Mouse (Mus musculus) heart, embryonic 11.5 days (tissue): ENCODE measurements at regions not wholly inside any gene's neighbourhood (a gene's known extent, or its start where the extent isn't known, plus 50 kb on each side); places are given as distances from the start of the nearest gene placed in this dataset.

Source experiments
- ATAC-seq: fragments of 200-750 bp; cut with Nextera tagmentation; replicated peaks from 2 replicates; pipeline ENCODE4 v1.8.0; 2017; ENCODE audit warnings: moderate library complexity; ENCODE audit not compliant: insufficient number of reproducible peaks, low FRiP score, low TSS enrichment
- H3K27ac ChIP-seq: fragments of 300-500 bp; sonication (generic); 2 replicates; pipeline ENCODE4 v1.5.1; 2014; ENCODE audit warnings: mild to moderate bottlenecking, low read depth, low read length
- H3K27me3 ChIP-seq: fragments of 300-500 bp; sonication (generic); 2 replicates; pipeline ENCODE4 v1.6.1; 2014; ENCODE audit warnings: mild to moderate bottlenecking, low read length, mixed read lengths; ENCODE audit not compliant: control insufficient read depth, insufficient read depth
- H3K36me3 ChIP-seq: fragments of 300-500 bp; sonication (generic); 2 replicates; pipeline ENCODE4 v1.6.1; 2014; ENCODE audit warnings: mild to moderate bottlenecking, low read length, moderate library complexity, mixed read lengths; ENCODE audit not compliant: control insufficient read depth, insufficient read depth
- H3K4me1 ChIP-seq: fragments of 300-500 bp; sonication (generic); 2 replicates; pipeline ENCODE4 v1.6.1; 2014; ENCODE audit warnings: low read length; ENCODE audit not compliant: control insufficient read depth, insufficient read depth
- H3K4me2 ChIP-seq: fragments of 300-500 bp; sonication (generic); 2 replicates; pipeline ENCODE4 v1.6.1; 2014; ENCODE audit warnings: mild to moderate bottlenecking, moderate library complexity
- H3K4me3 ChIP-seq: fragments of 300-500 bp; sonication (generic); 2 replicates; pipeline ENCODE4 v1.5.1; 2014; ENCODE audit warnings: low read depth, low read length
- H3K9ac ChIP-seq: fragments of 300-500 bp; sonication (generic); 2 replicates; pipeline ENCODE4 v1.6.1; 2014; ENCODE audit warnings: mild to moderate bottlenecking, low read depth, low read length, moderate library complexity
- H3K9me3 ChIP-seq: fragments of 300-500 bp; sonication (generic); replicated peaks from 2 replicates; pipeline ENCODE4 v1.6.1; 2016; ENCODE audit warnings: low read length; ENCODE audit not compliant: control insufficient read depth
- WGBS: fragments of 180-500 bp; shearing (Covaris S2); extraction: QIAGEN DNeasy Blood & Tissue Kit; methylation state at CpG from one replicate; pipeline ENCODE4 v1.1.7; 2014; ENCODE audit not compliant: insufficient replicate concordance; 5-methylcytosine and 5-hydroxymethylcytosine counted together

DNA sequence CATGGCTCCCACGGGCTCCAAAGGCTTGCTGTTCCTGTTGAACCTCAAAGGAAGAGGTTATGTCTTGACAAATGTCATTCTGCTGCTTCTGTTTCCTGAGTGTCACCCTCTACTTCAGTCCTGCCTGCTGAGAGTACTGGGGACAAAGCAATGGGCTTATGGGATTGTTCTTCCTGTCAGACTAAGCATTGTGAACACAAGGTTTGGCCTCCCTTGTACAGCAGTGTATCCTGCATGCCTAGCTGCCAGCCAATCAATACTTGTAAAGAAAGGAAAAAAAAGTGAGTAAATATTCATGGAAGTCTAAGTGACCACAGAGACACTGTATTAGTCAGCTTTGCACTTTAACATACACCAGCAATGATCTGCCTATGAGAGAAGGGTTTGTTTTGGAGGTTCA, 128.3 kb upstream of the Kit start:
- ATAC-seq = no peak
- Histone ChIP-seq H3K4me2 (no peak overlapping the region), H3K4me1 (peaks cover 4% of the 10 kb centered on the region), H3K36me3 (no peaks in the 10 kb centered on the region), H3K9me3 (no peaks in the 10 kb centered on the region), H3K9ac (no peak overlapping the region), H3K27ac (no peak overlapping the region), H3K4me3 (no peak overlapping the region), H3K27me3 (peaks cover 11% of the 10 kb centered on the region; the same call in 1 of the 2 replicates)
- 52% methylated on average over 1 of the region's 1 CpGs for WGBS

DNA sequence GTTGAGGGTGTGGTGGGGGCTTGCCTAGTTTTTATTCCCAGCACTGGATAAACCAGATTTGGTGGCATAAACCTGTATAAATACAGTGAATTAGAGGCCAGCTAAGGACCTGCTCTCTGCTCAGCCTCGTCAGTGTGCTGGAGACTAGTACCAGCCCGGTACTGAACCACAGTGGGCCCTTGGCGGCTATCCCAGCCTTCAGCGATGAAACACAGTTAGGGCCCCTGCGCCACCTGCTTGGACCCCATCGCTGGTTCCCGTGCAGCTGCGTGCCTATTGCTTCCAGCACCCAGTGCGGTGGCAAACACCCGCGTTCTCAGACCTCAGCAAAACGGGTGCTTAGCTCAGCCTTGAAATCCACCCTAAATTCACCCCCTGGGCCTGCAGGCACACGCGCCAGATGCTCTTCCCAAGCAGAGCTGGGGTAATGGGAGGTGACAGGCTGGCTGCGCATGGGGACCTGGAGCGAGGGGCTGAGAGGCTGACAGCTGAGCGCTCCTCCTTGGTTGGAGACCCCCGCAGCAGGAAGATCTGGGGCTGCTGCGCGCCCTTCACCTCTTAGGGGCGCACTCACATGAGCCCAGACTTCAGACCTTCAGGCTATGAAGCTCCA, 124.7 kb upstream of the Kit start:
- peaks cover 11% of the 10 kb centered on the region; the same call in 1 of the 2 replicates for H3K27me3 ChIP-seq
- 48% methylated on average over 21 of the region's 21 CpGs for WGBS
- no peak overlapping the region for H3K4me3 ChIP-seq
- peaks cover 4% of the 10 kb centered on the region for H3K4me1 ChIP-seq
- H3K4me2 ChIP-seq = peak overlapping the region; percentile 52
- H3K9ac ChIP-seq = no peak overlapping the region
- H3K36me3 ChIP-seq = no peaks in the 10 kb centered on the region
- ATAC-seq = no peak
- H3K9me3 ChIP-seq = no peaks in the 10 kb centered on the region
- H3K27ac ChIP-seq = no peak overlapping the region

DNA sequence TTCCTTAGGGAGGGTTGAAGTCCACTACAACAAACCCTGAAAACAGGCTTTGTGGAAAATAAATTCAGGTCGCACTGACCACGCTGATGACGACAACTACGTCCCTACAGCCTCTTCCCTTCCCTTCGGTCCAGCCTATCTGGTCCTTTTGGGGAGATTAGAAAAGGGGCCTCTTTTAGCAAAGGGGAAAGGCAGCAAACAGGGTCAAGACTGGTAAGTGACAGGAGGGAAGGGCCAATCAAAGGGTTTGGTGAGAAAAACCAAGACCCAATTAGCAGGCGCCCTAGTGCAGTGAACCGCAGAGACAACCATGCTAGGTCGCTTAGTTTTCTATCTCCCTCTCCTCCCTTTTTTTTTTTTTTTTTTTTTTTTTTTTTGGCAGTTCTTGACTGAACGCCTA, 124.2 kb upstream of the Kit start:
- no peaks in the 10 kb centered on the region for H3K9me3 ChIP-seq
- no peak overlapping the region for H3K27ac ChIP-seq
- peaks cover 4% of the 10 kb centered on the region for H3K4me1 ChIP-seq
- WGBS = 49% methylated on average over 9 of the region's 9 CpGs
- H3K27me3 ChIP-seq = peaks cover 11% of the 10 kb centered on the region; the same call in 1 of the 2 replicates
- ATAC-seq = no peak
- peak overlapping the region; percentile 52 for H3K4me2 ChIP-seq
- H3K9ac ChIP-seq = no peak overlapping the region
- H3K4me3 ChIP-seq = no peak overlapping the region
- no peaks in the 10 kb centered on the region for H3K36me3 ChIP-seq

DNA sequence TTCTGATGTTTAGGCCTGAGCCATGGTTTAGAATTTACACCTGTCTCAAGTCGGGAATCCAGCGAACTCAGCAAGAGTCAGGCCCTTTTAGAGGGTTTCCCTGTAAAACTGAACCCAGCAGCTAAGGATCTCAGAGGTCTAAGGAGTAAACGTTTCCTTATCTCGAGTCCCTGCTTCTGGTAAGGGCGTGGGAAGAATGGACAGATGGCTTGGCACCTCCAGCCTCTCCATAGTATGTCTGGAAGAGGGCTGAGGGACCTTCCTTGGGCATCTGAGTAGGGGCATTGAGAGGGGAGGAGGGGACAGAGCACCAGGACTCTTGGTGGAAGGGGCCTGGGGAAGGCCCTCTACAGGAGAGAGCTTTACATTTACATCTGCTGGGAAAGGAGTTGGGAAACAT, 123.6 kb upstream of the Kit start:
- no peaks in the 10 kb centered on the region for H3K36me3 ChIP-seq
- no peak overlapping the region for H3K27ac ChIP-seq
- 36% methylated on average over 5 of the region's 5 CpGs for WGBS
- no peaks in the 10 kb centered on the region for H3K9me3 ChIP-seq
- no peak for ATAC-seq
- H3K4me3 ChIP-seq = no peak overlapping the region
- peaks cover 11% of the 10 kb centered on the region; the same call in 1 of the 2 replicates for H3K27me3 ChIP-seq
- peaks cover 4% of the 10 kb centered on the region for H3K4me1 ChIP-seq
- no peak overlapping the region for H3K9ac ChIP-seq
- H3K4me2 ChIP-seq = peak overlapping the region; percentile 52; the same call in 1 of the 2 replicates

DNA sequence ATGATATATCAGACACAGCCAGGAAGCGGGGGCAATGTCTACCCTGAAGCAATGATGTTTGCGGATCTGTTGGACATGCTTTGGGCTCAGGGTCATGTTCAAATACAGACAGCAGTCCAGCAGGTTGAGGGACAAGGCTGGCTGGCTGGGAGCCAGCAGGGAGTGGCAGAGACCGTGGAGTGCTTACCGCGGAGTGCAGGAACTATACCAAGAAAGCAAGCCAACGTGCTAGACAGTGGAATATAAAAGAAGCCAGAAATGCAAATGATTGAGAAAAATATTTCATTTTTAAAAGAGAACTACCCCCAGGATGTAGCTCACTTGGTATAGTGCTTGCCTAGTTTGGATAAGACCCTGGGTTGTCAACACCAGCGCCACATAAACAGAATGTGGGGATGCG, 123.0 kb upstream of the Kit start:
- H3K4me3 ChIP-seq = no peak overlapping the region
- H3K4me1 ChIP-seq = peaks cover 4% of the 10 kb centered on the region
- H3K27ac ChIP-seq = no peak overlapping the region
- no peaks in the 10 kb centered on the region for H3K9me3 ChIP-seq
- H3K36me3 ChIP-seq = no peaks in the 10 kb centered on the region
- no peak overlapping the region for H3K4me2 ChIP-seq
- peaks cover 11% of the 10 kb centered on the region; the same call in 1 of the 2 replicates for H3K27me3 ChIP-seq
- ATAC-seq = no peak
- WGBS = 74% methylated on average over 8 of the region's 8 CpGs
- H3K9ac ChIP-seq = no peak overlapping the region

DNA sequence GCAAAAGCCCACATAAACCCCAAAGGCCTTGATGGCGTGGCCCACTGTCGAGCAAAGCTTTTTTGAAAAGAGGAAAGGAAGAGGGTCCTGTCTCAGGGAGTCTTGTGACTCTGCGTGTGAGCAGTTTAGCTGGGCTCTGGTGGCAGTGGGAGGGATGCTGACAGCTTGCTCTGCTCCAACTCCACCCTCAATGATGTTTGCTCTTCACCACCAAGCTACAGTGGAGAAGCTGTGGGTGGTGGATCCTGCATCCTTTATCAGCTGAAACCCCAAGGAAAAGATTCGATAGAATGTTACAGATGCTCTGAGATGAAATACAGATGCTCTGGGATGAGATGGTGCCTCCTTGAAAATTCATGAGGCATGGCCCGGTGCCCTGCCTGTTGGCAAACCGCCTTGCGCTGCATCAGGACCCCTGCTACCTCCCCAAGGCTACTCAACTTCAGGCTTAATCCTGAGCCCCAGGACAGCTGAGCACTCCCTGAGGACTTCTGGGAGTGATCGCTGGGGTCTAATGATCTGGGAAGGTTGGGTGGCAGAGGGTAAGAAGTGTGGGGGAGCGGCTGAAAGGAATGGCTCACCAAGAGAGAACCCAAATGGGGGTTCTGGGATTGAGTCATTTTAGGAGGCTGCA, 120.8 kb upstream of the Kit start:
- H3K4me1 ChIP-seq = peaks cover 4% of the 10 kb centered on the region
- WGBS = 76% methylated on average over 9 of the region's 9 CpGs
- no peak for ATAC-seq
- H3K4me3 ChIP-seq = no peak overlapping the region
- H3K27ac ChIP-seq = no peak overlapping the region
- H3K9ac ChIP-seq = no peak overlapping the region
- no peak overlapping the region for H3K4me2 ChIP-seq
- peaks cover 9% of the 10 kb centered on the region; the same call in 1 of the 2 replicates for H3K27me3 ChIP-seq
- no peaks in the 10 kb centered on the region for H3K36me3 ChIP-seq
- H3K9me3 ChIP-seq = no peaks in the 10 kb centered on the region

DNA sequence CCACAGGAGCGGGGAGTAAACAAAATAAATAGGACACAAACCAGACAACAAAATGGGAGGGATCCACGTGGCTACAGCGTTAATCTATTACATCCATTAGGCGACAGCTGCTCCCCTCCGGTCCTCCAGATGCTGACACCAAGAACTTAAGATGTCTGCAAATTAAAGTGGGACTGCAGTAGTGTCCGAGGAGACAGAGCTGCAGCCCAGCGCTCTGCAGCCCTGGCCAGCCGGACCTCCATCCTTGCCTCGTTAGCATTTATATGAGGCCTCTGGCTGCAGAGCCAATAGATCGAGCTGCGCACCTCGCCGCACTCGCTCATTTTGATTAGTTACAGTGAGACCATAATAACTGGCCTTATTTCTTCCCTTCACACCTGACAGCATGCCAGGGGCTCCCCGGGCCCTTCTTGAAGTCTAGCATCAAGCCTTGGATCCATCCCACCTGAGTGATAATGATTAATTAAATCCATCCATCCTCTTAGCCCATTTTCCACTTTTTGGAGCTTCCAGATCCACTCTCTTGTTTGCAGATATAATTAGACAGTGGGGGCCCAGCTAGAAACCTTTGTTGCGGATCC, 119.7 kb upstream of the Kit start:
- Histone ChIP-seq H3K4me2 (no peak overlapping the region), H3K4me3 (no peak overlapping the region), H3K36me3 (no peaks in the 10 kb centered on the region), H3K9me3 (no peaks in the 10 kb centered on the region), H3K9ac (no peak overlapping the region), H3K27me3 (0 out of 2 replicates have a peak, but pooled peaks cover 3% of the 10 kb centered on the region), H3K4me1 (peaks cover 6% of the 10 kb centered on the region), H3K27ac (no peak overlapping the region)
- no peak for ATAC-seq
- WGBS = 83% methylated on average over 16 of the region's 16 CpGs

DNA sequence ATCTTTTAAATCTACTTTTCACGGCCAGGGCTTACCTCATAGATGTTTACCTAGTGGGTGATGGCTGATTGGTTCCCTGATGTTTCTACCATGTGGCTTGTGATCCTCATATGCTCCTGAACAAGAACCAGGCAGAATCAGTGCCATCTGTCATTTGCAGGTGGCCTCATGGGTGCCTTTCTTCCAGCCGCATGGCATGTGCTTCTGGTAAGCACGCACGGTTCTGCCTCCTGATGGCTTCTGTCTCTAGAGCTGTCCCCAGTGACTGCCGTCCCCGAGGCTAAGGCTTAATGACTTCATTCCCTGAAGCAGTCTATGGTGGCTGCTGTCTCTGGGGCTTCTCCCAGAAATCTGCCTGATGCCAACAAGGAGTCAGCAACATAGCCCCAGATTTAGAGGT, 117.3 kb upstream of the Kit start:
- Histone ChIP-seq H3K27me3 (no peaks in the 10 kb centered on the region), H3K9me3 (no peaks in the 10 kb centered on the region), H3K36me3 (no peaks in the 10 kb centered on the region), H3K4me2 (no peak overlapping the region), H3K27ac (no peak overlapping the region), H3K4me1 (peaks cover 8% of the 10 kb centered on the region), H3K9ac (no peak overlapping the region), H3K4me3 (no peak overlapping the region)
- WGBS = 81% methylated on average over 6 of the region's 6 CpGs
- no peak for ATAC-seq
